Mouse (Mus musculus) heart, postnatal 14 days (tissue): Measurements from ENCODE around the gene Lrrc61. TPM values are rescaled to one million over a fixed set of nuclear protein-coding genes. Genes with fewer than 3 reads are reported as not detected.

Experiments used
- DNase-seq, 2 experiments: peaks; one replicate each; pipeline ENCODE4 v3.0.0; 2021 to 2022
- intact Hi-C: fragments of 180-260 bp; cut with DNase I; formaldehyde crosslinking; loops from one replicate; pipeline ENCODE4 v1.15.1; 2025
- total RNA-seq, 2 experiments: library from RNA; stranded (reverse); gene quantifications; 2 replicates each; pipeline ENCODE4 v1.2.3; 2021

The Lrrc61 gene
- total RNA-seq, 2 experiments from 2014 or later, result 12.9 to 14.5 TPM

DNA sequence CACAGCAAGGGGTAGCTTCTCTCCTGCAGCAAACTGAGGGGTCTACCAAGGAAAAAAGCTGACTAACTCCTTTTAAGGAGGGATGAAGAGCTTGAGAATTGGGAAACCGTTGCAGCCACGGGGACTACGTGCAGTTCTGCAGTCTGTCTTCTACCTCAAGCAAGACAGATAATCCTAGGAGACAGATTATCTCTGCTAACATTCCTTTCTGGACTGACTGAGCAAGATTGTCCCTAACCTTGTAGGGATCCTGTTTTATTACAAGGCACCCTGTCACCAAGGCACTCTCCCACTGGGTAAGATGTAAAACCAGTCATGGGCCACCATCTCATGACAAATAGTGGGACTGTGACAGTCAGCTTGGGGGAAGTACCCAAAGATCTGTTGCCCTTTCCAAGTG, 26.7 kb downstream of the Lrrc61 start:
- intact Hi-C loops, result loop anchor here (2.0 kb wide), 1 partner anchor 64 kb away; no protein-coding TSS in a partner anchor
- no peak for DNase-seq

DNA sequence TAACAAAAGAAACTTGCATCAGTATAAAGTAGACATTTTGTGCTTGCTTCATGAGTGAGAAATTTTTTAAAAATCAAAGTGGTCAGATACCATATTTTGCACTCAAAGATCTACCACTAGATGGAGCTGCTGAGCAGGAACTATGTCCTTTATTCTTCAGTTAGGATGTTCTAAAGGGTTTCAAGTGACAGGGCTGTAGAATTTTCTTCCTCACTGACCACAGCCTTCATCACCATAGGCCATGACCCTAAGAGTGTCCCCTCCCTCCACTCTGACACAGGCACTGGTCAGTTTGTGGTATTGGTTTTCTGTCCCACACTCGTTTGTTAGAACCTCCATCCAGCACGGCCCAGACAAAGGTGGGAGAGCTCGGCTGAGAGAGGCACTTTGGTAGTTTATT, 27.4 kb downstream of the Lrrc61 start:
- intact Hi-C loops, result loop anchor here (2.0 kb wide), 1 partner anchor 29 kb away; no protein-coding TSS in a partner anchor
- peak in 1 of 2 experiments; percentile 60 for DNase-seq

DNA sequence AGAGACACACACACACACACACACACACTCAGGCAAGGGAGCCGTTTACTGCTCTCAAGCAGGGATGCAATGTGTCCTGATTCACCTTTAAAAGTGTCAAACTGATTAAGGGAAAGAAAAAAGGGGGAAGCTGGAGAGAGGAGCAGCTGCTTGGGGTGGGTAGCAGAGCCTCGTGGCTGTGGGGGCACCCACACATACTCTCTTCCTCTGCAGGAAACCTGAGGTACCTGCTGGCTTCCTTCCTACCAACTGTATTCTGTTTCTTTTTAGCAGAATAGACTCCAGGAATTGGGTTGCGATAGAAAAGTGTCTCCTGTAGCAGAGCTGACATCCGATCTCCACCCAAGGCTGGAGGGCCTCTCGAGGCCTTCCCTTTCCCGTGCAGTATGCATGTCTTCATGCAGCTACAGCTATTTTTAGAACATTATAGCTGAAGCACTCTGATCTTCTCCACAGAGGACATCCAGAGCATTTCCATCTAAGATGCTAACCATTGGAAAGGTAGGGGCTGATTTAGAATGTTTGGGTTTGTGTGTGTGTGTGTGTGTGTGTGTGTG, 34.7 kb downstream of the Lrrc61 start, which contains the start of gene Gm45021:
Gm45021 (plus strand) TSS at position 417 of the 557 bp plus-strand sequence.
- DNase-seq, result no peak
- intact Hi-C loops, result no loop called here

DNA sequence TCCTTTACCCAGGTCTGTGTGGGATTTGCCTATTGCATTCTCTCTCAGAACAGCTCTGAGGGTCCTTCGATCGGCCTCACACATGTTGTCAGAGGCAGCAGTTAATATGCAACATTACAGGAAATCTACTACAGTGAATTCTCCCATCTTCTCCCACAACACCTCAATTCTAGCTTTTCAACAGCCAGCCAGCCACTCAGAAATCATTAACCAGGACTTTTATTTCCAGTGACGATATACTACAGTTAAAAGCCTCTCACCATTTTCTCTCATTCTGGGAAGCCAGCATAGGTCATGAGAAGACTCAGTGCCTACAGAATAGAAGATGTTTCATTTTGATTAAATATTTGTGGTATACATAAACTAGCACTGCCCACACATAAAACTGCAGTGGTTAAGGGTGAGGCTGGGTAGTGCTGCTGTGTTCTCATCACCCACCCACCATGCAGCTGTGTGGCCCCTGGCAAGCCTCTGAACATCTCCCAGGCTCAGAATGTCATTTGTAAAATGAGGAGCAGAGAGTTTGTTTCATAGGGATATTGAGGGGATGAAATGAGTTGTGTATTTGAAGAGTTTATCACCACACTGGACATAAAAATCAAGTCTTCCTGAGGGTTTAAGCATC, 36.7 kb downstream of the Lrrc61 start:
- intact Hi-C loops, result no loop called here
- no peak for DNase-seq

DNA sequence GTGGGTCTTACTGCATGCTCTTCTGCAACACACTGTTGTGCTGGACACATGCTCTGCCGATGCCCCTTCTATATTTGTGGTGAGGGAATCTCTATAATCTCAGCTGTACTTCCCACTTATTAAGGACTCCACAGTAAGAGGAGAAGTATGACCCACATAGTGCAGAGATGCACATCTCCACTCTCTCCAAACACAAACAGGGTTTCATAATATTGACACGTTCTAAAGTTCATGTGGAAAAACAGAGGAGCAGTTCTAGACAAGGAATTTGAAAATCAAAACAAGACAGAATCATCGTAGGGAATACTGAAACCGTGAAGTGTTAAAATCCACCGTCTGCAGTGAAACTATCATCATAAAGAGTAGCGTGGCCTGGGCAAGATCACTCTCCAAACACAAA, 37.3 kb downstream of the Lrrc61 start:
- intact Hi-C loops, result no loop called here
- no peak for DNase-seq

DNA sequence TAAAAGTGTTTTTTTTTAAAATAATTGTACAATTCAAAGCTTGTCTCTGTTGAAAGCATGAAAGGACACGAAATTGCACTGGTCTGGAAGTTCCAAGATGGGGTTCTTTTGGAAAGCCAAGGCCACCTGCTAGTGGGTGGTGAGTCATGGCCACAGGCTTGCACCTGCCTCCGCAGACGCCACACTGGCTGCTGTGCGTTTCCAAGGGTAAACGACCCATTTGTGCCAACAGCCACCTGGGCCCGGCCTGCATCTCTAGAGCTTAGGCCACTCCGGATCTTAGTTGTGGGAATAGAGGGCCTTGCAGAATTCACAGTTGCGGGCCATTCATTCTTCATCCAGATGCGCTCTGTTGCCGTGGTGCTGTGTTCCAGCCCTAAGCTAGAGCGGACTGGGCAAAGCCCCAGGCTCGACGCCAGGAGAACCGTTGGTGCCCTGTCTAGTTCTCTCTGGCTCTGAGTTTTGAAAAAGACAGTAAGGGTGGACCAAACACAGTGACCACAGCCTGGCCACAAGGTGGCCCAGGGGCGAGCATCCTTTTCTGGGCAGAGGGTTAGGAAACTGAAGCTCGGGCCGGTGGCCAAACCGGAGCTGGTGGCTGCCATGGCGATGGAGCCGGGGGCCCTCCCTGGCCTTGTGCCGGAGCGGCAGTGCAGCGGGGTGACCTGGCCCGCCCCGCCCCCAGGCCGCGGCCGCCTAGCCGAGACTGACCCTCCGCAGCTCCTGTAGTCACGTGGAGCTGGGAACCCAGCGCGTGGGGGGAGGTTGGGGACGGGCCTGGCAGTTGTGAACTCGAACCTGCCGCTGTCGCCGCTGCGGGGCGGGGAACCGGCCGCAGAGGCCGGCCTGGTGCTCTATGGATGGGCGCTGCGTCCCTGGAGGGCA, 38.8 kb downstream of the Lrrc61 start, which contains the start of the genes Repin1 and Gm44965:
Repin1 (plus strand) TSS at position 726 of the 885 bp plus-strand sequence.
Gm44965 (plus strand) TSS at position 784 of the 885 bp plus-strand sequence.
- peak; percentile 93 to 96 for DNase-seq
- intact Hi-C loops, result no loop called here

DNA sequence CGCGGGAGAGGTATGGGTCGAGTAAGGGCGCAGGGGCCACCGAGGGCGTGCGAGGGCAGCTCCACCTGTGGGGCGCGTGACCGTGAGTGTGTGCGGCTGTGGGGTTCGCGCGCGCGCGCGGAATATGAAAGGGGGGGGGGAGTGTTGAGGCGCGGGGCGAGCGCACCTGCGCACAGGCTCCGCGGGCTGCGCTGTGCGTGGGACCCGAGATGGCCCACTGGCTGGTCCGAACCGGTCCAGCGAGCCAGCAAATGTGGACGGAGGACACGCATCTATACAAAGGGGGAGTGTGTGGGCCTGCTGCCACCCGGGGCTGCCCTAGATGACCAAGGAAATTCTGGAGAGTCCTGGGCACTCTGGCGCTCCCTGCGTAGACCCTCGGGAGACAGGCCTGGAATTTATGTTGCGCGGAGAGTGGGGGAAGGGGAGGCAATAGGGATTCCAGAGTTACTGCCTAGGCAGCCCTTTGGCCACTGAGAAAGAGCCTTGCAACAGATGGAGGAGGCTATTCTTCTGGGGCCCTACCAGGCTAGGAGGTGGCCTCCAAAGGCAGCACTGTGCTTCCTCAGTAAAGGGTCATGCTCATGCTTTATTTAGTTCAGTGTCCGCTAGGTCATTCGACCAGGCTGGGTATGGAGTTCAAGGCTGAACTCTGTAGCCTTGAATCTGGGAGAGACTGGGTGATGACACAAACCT, 39.6 kb downstream of the Lrrc61 start:
- peak; percentile 11 to 48 for DNase-seq
- intact Hi-C loops, result no loop called here

DNA sequence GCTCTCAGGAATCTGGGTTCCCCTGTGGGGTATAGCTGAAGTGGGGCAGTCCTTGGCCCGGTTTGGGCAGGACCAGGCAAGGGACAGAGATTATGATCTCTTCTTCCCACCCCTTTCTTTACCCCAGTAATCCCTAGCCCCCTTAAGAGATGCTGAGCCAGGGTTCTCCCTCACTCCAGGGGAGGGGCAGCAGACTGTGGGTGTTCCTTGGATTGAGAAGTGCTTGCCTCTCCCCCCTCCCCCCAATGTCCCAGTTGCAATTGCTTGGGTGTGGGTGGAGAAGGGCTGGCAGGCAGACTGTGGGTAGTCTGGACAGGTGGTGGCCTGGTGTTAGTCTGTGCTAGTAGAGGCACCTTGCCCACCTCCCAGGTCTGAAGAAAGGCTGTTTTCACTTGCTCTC, 40.7 kb downstream of the Lrrc61 start:
- intact Hi-C loops, result no loop called here
- no peak for DNase-seq

DNA sequence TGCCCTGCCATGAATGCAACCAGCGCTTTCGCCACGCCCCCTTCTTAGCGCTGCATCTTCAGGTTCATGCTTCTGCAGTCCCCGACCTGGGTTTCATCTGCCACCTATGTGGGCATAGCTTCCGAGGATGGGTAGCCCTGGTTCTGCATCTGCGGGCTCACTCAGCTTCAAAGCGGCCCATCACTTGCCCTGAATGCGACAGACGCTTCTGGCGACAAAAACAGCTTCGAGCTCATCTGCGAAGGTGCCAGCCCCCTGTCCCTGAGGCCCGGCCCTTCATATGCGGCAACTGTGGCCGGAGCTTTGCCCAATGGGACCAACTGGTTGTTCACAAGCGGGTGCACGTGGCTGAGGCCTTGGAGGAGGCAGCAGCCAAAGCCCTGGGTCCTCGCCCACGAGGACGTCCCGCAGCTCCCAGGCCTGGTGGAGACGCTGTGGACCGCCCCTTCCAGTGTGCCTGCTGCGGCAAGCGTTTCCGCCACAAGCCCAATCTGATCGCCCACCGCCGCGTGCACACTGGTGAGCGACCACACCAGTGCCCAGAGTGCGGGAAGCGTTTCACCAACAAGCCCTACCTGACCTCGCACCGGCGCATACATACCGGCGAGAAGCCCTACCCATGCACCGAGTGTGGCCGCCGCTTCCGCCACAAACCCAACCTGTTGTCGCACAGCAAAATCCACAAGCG, 42.1 kb downstream of the Lrrc61 start:
- intact Hi-C loops, result no loop called here

DNA sequence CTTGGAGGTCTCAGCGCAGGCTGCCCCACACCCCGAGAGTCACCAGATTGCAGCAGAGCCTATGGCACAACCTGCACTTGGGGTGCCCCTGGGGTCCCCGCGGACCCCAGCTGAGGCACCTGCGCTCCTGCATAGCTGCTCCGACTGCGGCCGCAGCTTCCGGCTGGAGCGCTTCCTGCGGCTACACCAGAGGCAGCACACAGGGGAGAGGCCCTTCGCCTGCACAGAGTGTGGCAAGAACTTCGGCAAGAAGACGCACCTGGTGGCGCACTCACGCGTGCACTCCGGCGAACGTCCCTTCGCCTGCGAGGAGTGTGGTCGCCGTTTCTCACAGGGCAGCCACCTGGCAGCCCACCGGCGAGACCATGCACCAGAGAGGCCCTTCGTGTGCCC, 42.6 kb downstream of the Lrrc61 start:
- intact Hi-C loops, result no loop called here
- no peak for DNase-seq

More for the DNA sequence above, 42.1 kb downstream of the Lrrc61 start:
- no peak for DNase-seq

DNA sequence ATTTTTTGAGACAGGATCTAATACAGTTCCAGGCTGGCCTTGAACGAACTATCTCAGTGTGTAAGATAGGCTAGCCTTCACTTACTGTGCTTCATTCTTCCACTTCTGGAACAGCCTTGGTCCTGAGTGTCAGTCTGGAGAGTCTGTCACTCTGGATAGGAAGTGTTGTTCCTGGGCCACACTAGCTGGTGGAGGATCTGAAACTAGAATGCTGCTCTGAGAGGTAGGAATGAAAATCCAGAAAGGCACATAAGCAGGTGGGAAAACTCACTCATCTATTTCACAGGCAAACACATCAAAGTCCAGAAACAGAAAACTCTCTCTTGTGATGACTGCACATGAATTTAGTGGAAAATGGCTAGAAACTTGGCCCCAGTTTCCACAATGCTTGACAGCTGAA, 46.0 kb downstream of the Lrrc61 start:
- intact Hi-C loops, result no loop called here

DNA sequence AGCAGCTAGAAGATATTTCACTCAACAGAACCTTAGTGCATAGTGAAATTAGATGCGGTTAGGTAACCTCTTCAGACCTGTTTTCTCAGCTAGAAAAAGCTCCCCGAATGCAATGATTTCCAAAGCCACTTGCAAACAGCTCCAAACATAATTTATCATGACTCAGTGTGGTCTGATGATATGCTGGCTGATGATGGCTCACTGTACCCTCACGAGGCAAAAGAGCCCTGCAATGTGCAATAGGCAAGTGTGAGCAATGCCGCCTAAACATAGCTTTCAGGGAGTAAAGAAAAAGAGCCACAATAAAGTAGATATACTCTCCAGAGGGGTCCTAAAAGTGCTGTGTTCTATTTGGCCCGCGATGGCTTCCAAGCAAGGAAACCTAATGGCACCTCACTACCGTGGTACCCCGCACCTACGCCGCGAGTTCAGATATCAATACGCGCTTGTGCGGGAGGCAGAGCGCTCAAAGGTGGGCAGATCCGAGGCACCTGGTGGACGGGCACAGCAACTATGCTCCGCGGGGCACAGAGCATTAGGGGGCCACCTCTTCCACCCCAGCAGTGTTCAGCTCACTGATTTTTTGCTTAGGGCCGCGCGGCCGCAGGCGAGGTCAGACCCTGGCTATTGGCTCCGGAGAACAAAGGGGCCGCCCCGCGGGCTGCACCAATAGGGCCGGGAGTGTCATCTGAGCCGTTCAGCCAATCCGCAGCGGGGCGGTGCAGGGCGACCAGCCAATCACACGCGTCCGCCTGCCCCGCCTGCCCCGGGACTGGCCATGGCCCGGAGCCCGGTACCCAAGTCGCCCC, 46.9 kb downstream of the Lrrc61 start, which contains the start of gene Zfp775:
Zfp775 (plus strand) TSS at position 793 of the 809 bp plus-strand sequence.
- DNase-seq, result peak; percentile 97 to 98
- intact Hi-C loops, result no loop called here

More for the DNA sequence above, 46.0 kb downstream of the Lrrc61 start:
- no peak for DNase-seq

DNA sequence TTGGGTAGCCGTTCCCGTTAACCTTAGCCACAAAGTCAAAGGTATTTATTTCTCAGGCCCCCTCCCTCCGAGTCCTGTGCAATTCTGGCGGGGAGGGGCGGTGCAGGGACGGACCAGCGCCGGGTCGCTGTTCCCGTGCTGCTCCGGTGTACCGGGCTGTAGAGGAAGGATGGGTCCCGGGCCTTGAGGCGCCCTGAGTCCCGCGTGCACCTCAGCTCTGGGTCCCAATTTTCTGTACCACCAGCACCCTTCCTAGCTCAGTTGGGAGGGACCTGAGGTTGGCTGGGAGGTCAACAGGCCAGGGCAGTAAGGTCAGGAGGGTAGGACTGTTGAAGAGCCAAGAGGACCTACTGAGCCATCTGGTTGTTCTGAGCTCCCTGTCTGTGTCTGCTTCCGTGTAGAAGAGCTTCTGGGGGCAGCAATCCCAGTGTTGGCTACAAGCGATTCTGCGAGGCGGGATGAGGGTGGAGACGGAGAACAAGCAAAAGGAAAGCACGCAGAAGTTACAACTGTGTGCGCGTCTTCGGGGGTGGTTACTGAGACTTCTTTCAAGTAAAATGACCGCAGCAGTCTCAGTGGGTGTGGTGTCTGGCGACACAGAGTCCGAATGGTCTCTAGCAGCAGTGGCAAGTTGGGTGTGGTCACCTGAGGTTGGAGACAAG, 47.6 kb downstream of the Lrrc61 start:
- DNase-seq, result peak; percentile 45 to 47
- intact Hi-C loops, result no loop called here

DNA sequence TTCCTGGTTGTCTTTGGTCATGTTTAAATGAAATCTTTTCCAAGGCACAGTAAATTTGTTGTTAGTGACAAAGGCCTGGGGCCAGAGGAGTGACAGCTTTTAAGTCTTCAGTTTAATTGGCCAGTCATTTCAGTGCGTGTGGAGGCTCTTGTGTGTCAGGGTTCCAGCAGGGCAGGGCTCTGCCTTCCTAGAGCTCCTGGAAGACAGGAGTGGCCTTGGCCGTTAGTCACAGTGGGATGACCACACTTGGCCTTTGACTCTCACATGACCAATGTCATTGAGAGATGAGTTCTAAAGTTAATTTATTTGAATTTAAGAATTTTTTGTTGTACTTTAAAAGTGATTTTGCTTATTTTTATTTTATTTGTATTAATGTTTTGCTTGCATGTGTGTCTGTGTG, 53.5 kb downstream of the Lrrc61 start:
- DNase-seq, result no peak
- intact Hi-C loops, result no loop called here

DNA sequence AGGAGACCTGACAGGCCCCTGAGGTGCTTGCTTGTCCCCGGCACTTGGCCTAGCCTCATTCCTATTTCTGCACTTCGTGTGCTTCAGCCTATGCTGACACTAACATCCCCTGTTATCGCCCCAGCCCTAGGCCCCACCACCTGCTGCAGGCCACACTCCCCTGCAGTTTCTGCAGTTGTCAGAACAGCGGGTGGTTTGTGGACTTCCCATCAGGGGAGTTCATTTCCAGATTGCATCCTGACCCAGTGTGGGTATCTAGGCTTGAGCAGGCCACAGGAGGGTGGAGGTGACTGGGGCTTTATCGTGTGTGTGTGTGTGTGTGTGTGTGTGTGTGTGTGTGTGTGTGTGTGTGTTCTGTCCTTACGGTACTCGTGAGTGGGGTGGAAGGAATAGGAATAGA, 54.9 kb downstream of the Lrrc61 start:
- intact Hi-C loops, result no loop called here
- DNase-seq, result no peak

DNA sequence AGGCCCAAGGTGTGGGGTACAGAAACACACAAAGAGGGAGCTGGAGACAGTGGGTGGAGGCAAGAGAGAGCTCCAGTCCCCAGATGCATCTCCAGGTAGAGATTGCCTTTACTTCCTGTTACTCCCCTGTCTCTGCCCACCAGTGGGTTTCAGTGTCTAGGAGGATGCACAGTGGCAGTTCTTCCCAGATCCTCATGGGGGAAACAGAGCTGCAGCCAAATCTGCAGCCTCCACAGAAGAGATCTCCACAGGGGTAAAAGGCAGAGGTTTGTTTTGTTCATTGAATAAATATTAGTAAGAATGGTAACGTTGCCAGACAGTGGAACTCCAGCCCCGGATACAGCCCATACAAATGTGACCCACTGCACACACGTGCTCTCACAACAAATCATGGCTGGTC, 56.1 kb downstream of the Lrrc61 start:
- intact Hi-C loops, result no loop called here
- DNase-seq, result no peak

DNA sequence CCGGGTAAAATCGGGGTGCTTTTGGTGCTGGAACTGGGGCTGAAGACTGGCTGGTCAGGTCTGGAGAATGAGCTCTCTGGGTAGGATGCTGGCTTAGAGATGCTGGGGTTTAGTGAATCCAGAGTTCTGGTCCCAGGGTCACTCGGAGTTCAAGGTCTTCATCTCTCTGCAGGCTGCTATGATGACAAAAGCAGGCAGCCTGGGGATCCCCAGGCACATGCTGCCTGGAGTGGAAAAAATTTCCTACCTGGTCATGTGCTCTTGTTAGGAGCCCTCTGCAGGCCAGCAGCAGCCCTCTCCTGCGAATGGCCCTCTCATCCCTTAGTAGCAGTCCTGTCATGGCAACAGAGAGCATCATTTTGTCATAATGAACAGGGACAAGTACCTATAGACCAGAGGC, 58.9 kb downstream of the Lrrc61 start:
- DNase-seq, result no peak
- intact Hi-C loops, result no loop called here

DNA sequence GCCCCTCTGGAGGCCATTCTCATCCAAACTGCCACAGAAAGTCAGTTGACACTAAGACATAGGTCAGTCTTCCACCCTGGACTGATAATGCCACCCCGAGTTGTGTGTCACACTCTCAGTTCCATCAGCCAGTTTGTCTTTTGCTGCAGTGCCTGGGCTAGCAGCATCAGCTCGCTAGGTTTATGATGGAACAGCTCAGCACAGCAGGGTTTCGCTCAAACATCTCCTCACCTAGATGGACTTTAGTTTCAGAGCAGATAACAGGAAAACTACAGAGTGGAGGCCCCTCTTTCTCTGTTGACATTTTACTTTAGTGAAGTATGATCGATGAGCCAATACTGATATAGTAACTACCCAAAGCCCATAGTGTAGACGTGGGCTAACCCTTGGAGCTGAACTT, 60.2 kb downstream of the Lrrc61 start:
- intact Hi-C loops, result no loop called here
- DNase-seq, result no peak

DNA sequence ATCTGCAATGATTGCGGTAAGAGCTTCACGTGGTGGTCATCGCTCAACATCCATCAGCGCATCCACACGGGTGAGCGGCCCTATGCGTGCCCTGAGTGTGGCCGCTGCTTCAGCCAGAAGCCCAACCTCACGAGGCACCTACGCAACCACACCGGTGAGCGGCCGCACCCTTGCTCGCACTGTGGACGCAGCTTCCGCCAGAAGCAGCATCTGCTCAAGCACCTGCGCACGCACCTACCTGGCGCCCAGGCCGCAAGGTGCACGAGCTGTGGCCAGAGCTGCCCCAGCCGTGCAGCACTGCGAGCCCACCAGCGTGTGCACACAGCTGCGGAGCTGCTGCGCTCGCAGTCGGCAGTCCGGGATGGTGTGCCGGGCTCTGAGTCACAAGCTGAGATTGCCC, 65.4 kb downstream of the Lrrc61 start:
- no peak for DNase-seq
- intact Hi-C loops, result no loop called here
